Mouse (Mus musculus) bone marrow macrophage, adult 2 months (primary cell): ENCODE measurements around the gene Smco2.
A peak's percentile ranks its signal among the peaks of the same experiment; 100 is the strongest.

Experiments used
- CTCF ChIP-seq: IDR thresholded peaks from 2 replicates; pipeline ENCODE4 v1.5.1; 2012; ENCODE audit warnings: low read depth, mild to moderate bottlenecking, low read length, moderate library complexity
- POLR2A ChIP-seq: IDR thresholded peaks from 2 replicates; pipeline ENCODE4 v1.6.1; 2012; ENCODE audit warnings: mild to moderate bottlenecking, low read depth, low read length, borderline replicate concordance

GRCm38 (mm10) chr6:146824727-146825486, 25.0 kb upstream of the Smco2 start:
- no peak for TF ChIP-seq POLR2A
- peak; percentile 84; the same call in 1 of the 2 replicates for TF ChIP-seq CTCF
